Mouse (Mus musculus) hindbrain, embryonic 12.5 days (tissue): ENCODE measurements around the gene Ssr2. TPM values are rescaled to one million over a fixed set of nuclear protein-coding genes. Genes with fewer than 3 reads are reported as not detected.

Experiments
- ATAC-seq: fragments of 200-750 bp; cut with Nextera tagmentation; 2 replicates; pipeline ENCODE4 v1.8.0; 2017; ENCODE audit warnings: moderate TSS enrichment; ENCODE audit not compliant: low FRiP score
- H3K27ac ChIP-seq: fragments of 300-500 bp; sonication (generic); 2 replicates; pipeline ENCODE4 v1.5.1; 2016; ENCODE audit warnings: mild to moderate bottlenecking
- H3K27me3 ChIP-seq: fragments of 300-500 bp; sonication (generic); 2 replicates; pipeline ENCODE4 v1.6.1; 2016; ENCODE audit warnings: mild to moderate bottlenecking
- H3K36me3 ChIP-seq: fragments of 300-500 bp; sonication (generic); 2 replicates; pipeline ENCODE4 v1.6.1; 2016; ENCODE audit warnings: mild to moderate bottlenecking
- H3K4me1 ChIP-seq: fragments of 300-500 bp; sonication (generic); 2 replicates; pipeline ENCODE4 v1.6.1; 2016
- H3K4me2 ChIP-seq: fragments of 300-500 bp; sonication (generic); replicated peaks from 2 replicates; pipeline ENCODE4 v1.6.1; 2016; ENCODE audit warnings: mild to moderate bottlenecking
- H3K4me3 ChIP-seq: fragments of 300-500 bp; sonication (generic); 2 replicates; pipeline ENCODE4 v1.5.1; 2016; ENCODE audit warnings: mild to moderate bottlenecking
- H3K9ac ChIP-seq: fragments of 300-500 bp; sonication (generic); 2 replicates; pipeline ENCODE4 v1.6.1; 2016; ENCODE audit warnings: mild to moderate bottlenecking, moderate library complexity
- H3K9me3 ChIP-seq: fragments of 300-500 bp; sonication (generic); replicated peaks from 2 replicates; pipeline ENCODE4 v1.6.1; 2016; ENCODE audit warnings: mild to moderate bottlenecking
- WGBS: fragments of 180-500 bp; shearing (Covaris S2); methylation state at CpG from one replicate; pipeline ENCODE4 v1.1.7; 2016; 5-methylcytosine and 5-hydroxymethylcytosine counted together
- polyA plus RNA-seq: library from polyadenylated mRNA; unstranded; fragments of >200 nt; fragmentation: Nextera tagmentation; extraction: Ambion mirVana; gene quantifications from 2 replicates; pipeline ENCODE4 v1.2.1, GENCODE M21; 2016

Gene Ssr2
- polyA plus RNA-seq, 1 experiment from 2014 or later, result 155 TPM

- Histone ChIP-seq H3K4me1 (peaks cover 14% of the 10 kb centered on the region), H3K4me2 (peak overlapping the region; percentile 22; the same call in 1 of the 2 replicates), H3K27me3 (no peaks in the 10 kb centered on the region), H3K27ac (0 out of 2 replicates have a peak overlapping the region, but pooled peaks have one; percentile 6), H3K36me3 (no peaks in the 10 kb centered on the region), H3K9ac (0 out of 2 replicates have a peak overlapping the region, but pooled peaks have one; percentile 35), H3K4me3 (no peak overlapping the region), H3K9me3 (no peaks in the 10 kb centered on the region)
- 52% methylated on average over 9 of the region's 9 CpGs for WGBS
- no peak for ATAC-seq
Observed at GRCm38 (mm10) chr3:88615902-88616391, 40.3 kb downstream of the Ssr2 start.

GRCm38 (mm10) chr3:88616951-88617500 lies 41.4 kb downstream of the Ssr2 start:
- no peaks in the 10 kb centered on the region for H3K27me3 ChIP-seq
- no peaks in the 10 kb centered on the region for H3K36me3 ChIP-seq
- no peak for ATAC-seq
- H3K9ac ChIP-seq, result no peak overlapping the region
- no peak overlapping the region for H3K27ac ChIP-seq
- no peak overlapping the region for H3K4me2 ChIP-seq
- H3K4me3 ChIP-seq, result no peak overlapping the region
- 74% methylated on average over 3 of the region's 3 CpGs for WGBS
- H3K9me3 ChIP-seq, result no peaks in the 10 kb centered on the region
- H3K4me1 ChIP-seq, result peaks cover 14% of the 10 kb centered on the region

- H3K27me3 ChIP-seq, result no peaks in the 10 kb centered on the region
- H3K9ac ChIP-seq, result no peak overlapping the region
- H3K36me3 ChIP-seq, result no peaks in the 10 kb centered on the region
- H3K4me1 ChIP-seq, result peaks cover 14% of the 10 kb centered on the region
- H3K4me3 ChIP-seq, result no peak overlapping the region
- no peak overlapping the region for H3K27ac ChIP-seq
- no peak overlapping the region for H3K4me2 ChIP-seq
- no peaks in the 10 kb centered on the region for H3K9me3 ChIP-seq
- 53% methylated on average over 8 of the region's 8 CpGs for WGBS
- ATAC-seq, result no peak
Observed at GRCm38 (mm10) chr3:88618074-88618871, 42.6 kb downstream of the Ssr2 start.

GRCm38 (mm10) chr3:88619113-88620097 lies 43.7 kb downstream of the Ssr2 start:
- H3K4me1 ChIP-seq, result peaks cover 24% of the 10 kb centered on the region
- H3K36me3 ChIP-seq, result no peaks in the 10 kb centered on the region
- WGBS, result 43% methylated on average over 9 of the region's 9 CpGs
- no peak overlapping the region for H3K9ac ChIP-seq
- H3K9me3 ChIP-seq, result no peaks in the 10 kb centered on the region
- no peak for ATAC-seq
- no peaks in the 10 kb centered on the region for H3K27me3 ChIP-seq
- no peak overlapping the region for H3K4me2 ChIP-seq
- no peak overlapping the region for H3K27ac ChIP-seq
- H3K4me3 ChIP-seq, result no peak overlapping the region

- H3K4me1 ChIP-seq, result peaks cover 34% of the 10 kb centered on the region
- H3K36me3 ChIP-seq, result no peaks in the 10 kb centered on the region
- 15% methylated on average over 15 of the region's 15 CpGs for WGBS
- H3K27me3 ChIP-seq, result no peaks in the 10 kb centered on the region
- H3K27ac ChIP-seq, result peak overlapping the region; percentile 98
- H3K9me3 ChIP-seq, result no peaks in the 10 kb centered on the region
- H3K9ac ChIP-seq, result peak overlapping the region; percentile 89
- peak; percentile 0; the same call in 1 of the 2 replicates for ATAC-seq
- peak overlapping the region; percentile 78 for H3K4me3 ChIP-seq
- H3K4me2 ChIP-seq, result peak overlapping the region; percentile 79
Observed at GRCm38 (mm10) chr3:88620146-88620991, 44.7 kb downstream of the Ssr2 start.

- peak overlapping the region; percentile 79 for H3K4me2 ChIP-seq
- peak overlapping the region; percentile 98 for H3K27ac ChIP-seq
- H3K36me3 ChIP-seq, result peaks cover 4% of the 10 kb centered on the region; the same call in 1 of the 2 replicates
- peak overlapping the region; percentile 89 for H3K9ac ChIP-seq
- peak overlapping the region; percentile 78 for H3K4me3 ChIP-seq
- WGBS, result under 1% methylated on average over 63 of the region's 64 CpGs
- peaks cover 38% of the 10 kb centered on the region for H3K4me1 ChIP-seq
- no peaks in the 10 kb centered on the region for H3K27me3 ChIP-seq
- peak; percentile 69 for ATAC-seq
- H3K9me3 ChIP-seq, result no peaks in the 10 kb centered on the region
Observed at GRCm38 (mm10) chr3:88620992-88621536, 45.4 kb downstream of the Ssr2 start.

- Histone ChIP-seq H3K36me3 (peaks cover 9% of the 10 kb centered on the region; the same call in 1 of the 2 replicates), H3K27me3 (no peaks in the 10 kb centered on the region), H3K4me1 (peaks cover 38% of the 10 kb centered on the region), H3K9ac (peak overlapping the region; percentile 89), H3K9me3 (no peaks in the 10 kb centered on the region), H3K4me3 (peak overlapping the region; percentile 78), H3K27ac (peak overlapping the region; percentile 98), H3K4me2 (peak overlapping the region; percentile 79)
- WGBS, result under 1% methylated on average over 35 of the region's 36 CpGs
- peak; percentile 21 for ATAC-seq
Observed at GRCm38 (mm10) chr3:88621537-88622112, 45.9 kb downstream of the Ssr2 start.

GRCm38 (mm10) chr3:88622113-88622940 lies 46.7 kb downstream of the Ssr2 start:
- peak; percentile 26 for ATAC-seq
- H3K36me3 ChIP-seq, result peaks cover 9% of the 10 kb centered on the region; the same call in 1 of the 2 replicates
- H3K4me2 ChIP-seq, result peak overlapping the region; percentile 79
- peak overlapping the region; percentile 89 for H3K9ac ChIP-seq
- peak overlapping the region; percentile 78 for H3K4me3 ChIP-seq
- peak overlapping the region; percentile 98 for H3K27ac ChIP-seq
- no peaks in the 10 kb centered on the region for H3K9me3 ChIP-seq
- H3K27me3 ChIP-seq, result no peaks in the 10 kb centered on the region
- WGBS, result under 1% methylated on average over 24 of the region's 24 CpGs
- peaks cover 45% of the 10 kb centered on the region for H3K4me1 ChIP-seq

- 0% methylated on average over 5 of the region's 6 CpGs for WGBS
- H3K9me3 ChIP-seq, result no peaks in the 10 kb centered on the region
- H3K4me1 ChIP-seq, result peaks cover 49% of the 10 kb centered on the region
- 0 out of 2 replicates have a peak, but pooled peaks have one; percentile 30 for ATAC-seq
- no peaks in the 10 kb centered on the region for H3K27me3 ChIP-seq
- peaks cover 9% of the 10 kb centered on the region; the same call in 1 of the 2 replicates for H3K36me3 ChIP-seq
- H3K9ac ChIP-seq, result peak overlapping the region; percentile 89
- peak overlapping the region; percentile 78 for H3K4me3 ChIP-seq
- H3K4me2 ChIP-seq, result peak overlapping the region; percentile 79
- H3K27ac ChIP-seq, result peak overlapping the region; percentile 98
Observed at GRCm38 (mm10) chr3:88622941-88623345, 47.3 kb downstream of the Ssr2 start.
